Mouse (Mus musculus): Measurements from ENCODE around the gene Lce3b.

The Lce3b gene

DNA sequence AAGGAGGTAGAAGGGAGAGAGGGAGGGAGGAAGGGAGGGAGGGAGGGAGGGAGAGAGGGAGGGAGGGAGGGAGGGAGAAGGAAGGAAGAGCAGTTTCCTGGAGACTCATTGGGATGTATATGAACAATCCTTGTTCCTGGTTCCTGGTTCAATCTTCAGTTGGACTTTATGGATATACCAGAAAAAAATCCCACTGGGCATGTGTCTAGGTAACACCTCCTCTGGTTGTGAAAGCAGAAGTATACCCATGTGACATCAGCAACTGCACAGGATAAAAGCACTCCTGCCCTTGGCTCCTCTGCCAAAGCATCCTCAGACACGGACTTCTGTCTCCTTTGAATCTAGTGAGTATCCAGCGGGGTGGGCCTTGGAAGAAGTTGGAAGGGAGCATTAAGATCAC is at the start of gene Lce3b:
Lce3b (plus strand) TSS at position 301 of the 400 bp plus-strand sequence.
- no peak for TF ChIP-seq GATA4 (IDR thresholded peaks at IDR 0.05; ENCODE audit: insufficient replicate concordance, low read length)

DNA sequence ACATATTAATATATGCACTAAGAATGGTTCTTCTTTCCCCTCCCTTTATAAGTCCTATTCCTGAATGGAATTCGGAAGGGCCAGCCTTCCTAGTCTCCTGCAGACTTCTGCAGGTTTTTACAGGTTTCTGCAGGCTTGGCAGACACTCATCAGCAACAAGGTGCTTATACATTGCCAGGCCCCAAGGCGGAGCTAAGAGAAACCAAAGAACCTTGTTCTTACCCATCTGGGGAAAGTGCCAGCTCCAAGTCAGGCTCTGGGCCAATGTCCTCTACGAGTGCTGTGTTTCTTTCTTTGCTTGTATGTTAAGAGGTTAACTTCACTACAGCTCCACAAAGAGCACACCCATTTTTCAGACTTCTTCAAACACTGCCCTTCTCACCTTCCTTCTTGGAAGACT is 38.7 kb upstream of the Lce3b start:
- TF ChIP-seq GATA4 (IDR thresholded peaks at IDR 0.05; ENCODE audit: insufficient replicate concordance, low read length) = no peak

DNA sequence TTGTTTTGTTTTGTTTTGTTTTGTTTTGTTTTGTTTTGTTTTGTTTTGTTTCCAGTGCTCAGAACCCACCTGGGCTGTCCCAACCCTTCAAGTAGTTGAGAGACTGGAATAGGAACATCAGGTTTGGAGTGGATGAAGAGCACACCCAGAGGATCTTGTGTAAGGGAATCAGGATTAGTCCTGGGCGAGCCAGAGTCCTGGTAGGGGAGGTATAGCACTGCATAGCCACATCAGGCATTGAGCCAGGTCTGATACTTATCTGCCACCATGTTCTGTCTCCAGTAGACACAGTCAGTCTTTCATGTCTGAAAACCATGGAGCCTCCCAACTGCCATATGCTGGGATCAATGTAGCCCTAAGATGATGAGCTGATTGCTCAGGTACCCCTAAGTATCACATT is 38.3 kb upstream of the Lce3b start:
- no peak for TF ChIP-seq GATA4 (IDR thresholded peaks at IDR 0.05; ENCODE audit: insufficient replicate concordance, low read length)

DNA sequence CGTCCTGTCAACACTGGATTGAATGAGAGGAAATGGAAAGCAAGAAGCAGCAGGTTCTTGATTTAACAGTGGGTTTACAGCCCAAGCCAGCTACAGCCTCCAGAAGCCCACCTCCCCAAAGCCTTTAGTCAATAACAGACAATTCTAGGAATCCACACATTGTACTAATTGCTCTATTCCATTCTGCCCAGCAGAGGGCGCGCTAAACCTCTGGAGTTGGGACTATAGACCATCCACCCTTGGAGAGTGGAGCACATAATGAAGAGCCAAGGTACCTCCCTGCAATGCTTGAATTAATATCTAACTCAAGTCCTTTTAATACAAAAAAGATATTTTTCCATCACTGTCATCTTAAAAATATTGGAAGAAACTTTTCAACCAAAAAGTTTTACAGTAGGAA is 29.8 kb upstream of the Lce3b start:
- no peak for TF ChIP-seq GATA4 (IDR thresholded peaks at IDR 0.05; ENCODE audit: insufficient replicate concordance, low read length)

DNA sequence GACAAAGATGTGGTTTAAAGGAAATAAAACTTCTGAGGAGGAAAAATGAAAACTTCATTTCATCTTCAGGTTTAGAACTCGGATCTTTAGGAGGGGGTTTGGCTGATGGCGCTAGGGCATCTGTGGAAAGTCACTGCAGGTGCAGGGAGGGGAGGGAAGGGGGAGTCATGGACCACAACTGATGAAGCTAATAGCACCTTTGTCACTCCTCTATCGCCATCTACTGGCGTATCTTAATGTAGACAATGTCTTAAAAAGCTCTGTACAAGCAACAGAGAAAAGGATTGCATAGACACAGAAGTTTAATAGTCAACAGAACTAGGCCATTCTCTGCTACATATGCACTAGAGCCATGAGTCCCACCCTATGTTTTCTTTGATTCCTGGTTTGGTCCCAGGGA is 29.1 kb upstream of the Lce3b start:
- TF ChIP-seq GATA4 (IDR thresholded peaks at IDR 0.05; ENCODE audit: insufficient replicate concordance, low read length) = no peak

DNA sequence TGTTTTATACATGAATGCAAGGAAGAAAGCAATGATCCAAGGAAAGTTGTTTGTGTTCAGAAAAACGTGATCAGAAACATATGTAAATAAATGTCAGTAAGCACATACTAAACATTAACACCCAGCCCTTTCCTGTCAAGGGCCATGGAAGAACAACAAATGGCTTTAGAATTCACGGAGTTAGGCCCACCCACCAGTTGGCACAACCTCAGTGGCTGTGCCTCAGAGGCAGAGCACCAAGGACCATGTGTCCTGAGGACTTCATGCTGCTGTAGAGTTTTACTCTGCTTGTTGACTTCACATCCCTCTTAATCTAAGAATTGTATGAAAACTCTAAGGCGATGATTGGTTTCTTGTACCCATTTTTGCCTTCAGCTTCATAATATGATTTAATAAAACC is 27.6 kb upstream of the Lce3b start:
- TF ChIP-seq GATA4 (IDR thresholded peaks at IDR 0.05; ENCODE audit: insufficient replicate concordance, low read length) = no peak

DNA sequence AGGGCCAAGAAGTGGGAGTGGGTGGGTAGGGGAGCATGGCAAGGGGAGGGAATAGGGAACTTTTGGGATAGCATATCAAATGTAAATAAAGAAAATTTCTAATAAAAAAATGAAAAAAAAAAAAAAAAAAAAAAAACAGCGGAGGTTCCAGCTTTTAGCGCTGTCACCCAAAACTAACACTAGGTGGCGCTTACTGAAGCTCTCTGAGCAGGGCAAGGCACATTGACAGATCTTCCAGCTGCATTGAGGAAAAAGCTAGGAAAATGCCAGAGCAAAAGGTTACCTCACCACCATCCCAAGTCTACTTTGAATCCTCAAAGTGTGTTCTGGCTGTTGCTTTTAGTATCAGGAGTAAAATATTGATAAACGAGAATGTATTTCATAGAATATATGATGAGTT is 25.2 kb upstream of the Lce3b start:
- TF ChIP-seq GATA4 (IDR thresholded peaks at IDR 0.05; ENCODE audit: insufficient replicate concordance, low read length) = no peak

DNA sequence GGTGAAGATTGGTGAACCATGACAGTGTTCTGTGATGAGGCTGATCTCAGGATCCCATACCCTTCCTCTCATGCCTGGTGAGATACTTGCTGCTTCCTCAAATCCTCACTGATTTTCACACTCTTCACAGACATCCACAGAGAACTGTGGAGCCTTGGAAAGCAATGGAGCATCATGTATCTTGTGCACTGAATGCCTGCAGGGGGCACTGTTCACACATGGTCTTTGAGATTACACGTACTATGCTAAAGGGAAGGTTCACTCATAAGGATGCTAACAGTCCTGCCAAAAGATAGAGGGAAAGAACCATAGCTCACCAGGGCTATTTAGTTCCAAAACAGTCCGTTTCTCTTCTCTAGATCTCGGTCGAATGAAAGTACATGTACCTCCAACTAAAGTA is 12.4 kb upstream of the Lce3b start:
- no peak for TF ChIP-seq GATA4 (IDR thresholded peaks at IDR 0.05; ENCODE audit: insufficient replicate concordance, low read length)

DNA sequence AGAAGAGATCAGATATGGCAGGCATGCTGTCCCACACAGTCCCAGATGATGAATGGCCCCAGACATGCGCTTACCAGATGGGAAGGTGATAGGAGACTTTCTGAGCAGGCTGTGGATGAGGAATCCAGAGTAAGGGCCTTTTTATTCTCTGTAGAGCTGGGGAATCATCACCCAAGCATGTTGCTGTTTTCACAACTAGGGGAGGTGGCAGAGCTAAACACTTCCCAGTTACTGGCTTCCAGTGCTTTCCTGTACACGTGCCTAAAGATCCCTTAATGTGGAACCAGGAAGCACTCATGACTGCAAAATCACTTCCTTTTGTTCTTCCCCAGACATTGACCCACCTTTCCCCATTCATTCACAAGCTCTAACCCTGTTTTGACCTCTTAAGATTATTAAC is 6.6 kb upstream of the Lce3b start, which contains the start of gene Lce3a:
Lce3a (minus strand) TSS at position 101 of the 400 bp plus-strand sequence.
- TF ChIP-seq GATA4 (IDR thresholded peaks at IDR 0.05; ENCODE audit: insufficient replicate concordance, low read length) = no peak

DNA sequence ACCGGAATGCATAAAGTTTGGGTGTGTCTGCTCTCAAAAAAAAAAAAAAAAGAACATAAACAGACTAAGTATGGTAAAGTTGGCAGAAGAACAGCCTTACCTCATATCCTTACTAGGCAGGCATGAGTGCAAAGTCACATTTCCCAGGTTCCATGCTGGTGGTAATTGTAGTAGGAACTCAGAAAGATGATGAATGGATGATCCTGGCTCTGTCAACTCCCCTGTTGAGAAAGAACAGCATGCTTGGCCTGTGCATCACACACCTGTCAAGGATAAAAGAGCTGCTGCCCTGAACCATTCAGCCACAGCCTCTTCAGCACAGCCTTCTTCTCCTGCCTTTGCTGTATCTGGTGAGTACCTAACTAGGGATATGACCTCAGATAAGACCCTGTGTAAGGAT is 11.4 kb downstream of the Lce3b start, which contains the start of gene Lce3c:
Lce3c (plus strand) TSS at position 301 of the 400 bp plus-strand sequence.
- no peak for TF ChIP-seq GATA4 (IDR thresholded peaks at IDR 0.05; ENCODE audit: insufficient replicate concordance, low read length)

DNA sequence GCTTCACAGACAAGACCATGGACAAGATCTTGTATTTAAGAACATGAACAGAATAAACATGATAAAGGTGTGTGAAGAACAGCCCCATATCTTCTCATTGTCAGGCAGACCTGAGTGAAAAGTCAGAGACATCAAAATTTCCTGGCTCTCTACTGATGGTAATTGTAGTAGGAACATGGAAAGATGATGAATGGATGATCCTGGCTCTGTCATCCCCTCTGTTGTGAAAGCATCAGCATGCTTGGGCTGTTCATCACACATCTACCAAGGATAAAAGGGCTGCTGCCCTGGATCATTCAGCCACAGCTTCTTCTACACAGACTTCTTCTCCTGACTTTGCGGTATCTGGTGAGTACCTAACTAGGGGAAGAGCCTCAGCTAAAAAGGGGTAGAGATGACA is 24.3 kb downstream of the Lce3b start, which contains the start of gene Lce3d:
Lce3d (plus strand) TSS at position 301 of the 400 bp plus-strand sequence.
- no peak for TF ChIP-seq GATA4 (IDR thresholded peaks at IDR 0.05; ENCODE audit: insufficient replicate concordance, low read length)

DNA sequence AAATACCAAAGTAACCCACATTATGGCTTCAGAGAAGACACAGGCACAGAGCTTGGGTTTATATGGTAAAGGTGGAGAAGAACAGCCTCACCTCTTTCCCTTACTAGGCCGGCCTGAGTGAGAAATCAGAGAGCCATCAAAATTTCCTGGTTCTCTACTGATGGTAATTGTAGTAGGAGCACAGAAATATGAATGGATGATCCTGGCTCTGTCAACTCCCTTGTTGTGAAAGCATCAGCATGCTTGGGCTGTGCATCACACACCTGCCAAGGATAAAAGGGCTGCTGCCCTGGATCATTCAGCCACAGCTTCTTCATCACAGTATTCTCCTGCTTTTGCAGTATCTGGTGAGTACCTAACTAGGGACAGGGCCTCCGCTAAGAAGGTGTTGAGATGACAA is 34.0 kb downstream of the Lce3b start, which contains the start of gene Lce3e:
Lce3e (plus strand) TSS at position 301 of the 400 bp plus-strand sequence.
- TF ChIP-seq GATA4 (IDR thresholded peaks at IDR 0.05; ENCODE audit: insufficient replicate concordance, low read length) = no peak

DNA sequence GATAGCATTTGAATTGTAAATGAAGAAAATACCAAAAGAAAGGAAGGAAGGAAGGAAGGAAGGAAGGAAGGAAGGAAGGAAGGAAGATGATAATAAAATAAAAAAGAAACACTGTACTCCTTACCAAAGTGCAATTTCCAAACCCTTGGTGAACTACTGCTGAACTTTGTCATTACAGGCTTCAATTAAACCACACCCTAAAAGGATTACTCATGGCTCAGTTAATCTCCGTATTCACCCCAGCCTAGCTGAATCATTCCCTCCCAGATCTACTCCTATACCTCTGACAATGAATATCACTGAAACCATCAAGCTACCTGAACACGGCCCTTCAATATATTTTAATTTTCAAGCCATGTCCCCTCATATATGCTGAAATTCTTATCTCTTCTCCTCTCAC is 45.7 kb downstream of the Lce3b start:
- no peak for TF ChIP-seq GATA4 (IDR thresholded peaks at IDR 0.05; ENCODE audit: insufficient replicate concordance, low read length)
